In genomic region chr4:138491088-138491487, GRCm38 (mm10) we compare ENCODE assay signal across 11 mouse cellular contexts.
"Had no signal": no experiment of that assay in that cellular context is flagged by ENCODE, and none has a peak within 500 bp of the region (broad histone marks: within the 10 kb centered on the region; RNA-seq: fewer than 3 reads in every experiment).

No protein-coding gene starts in this region.

- H3K27ac ChIP-seq: kidney, embryonic 15.5 days; limb, embryonic 13.5 days; liver, embryonic 14.5 days; midbrain, embryonic 13.5 days; neural tube, embryonic 15.5 days; stomach, postnatal 0 days had no signal

- H3K4me3 ChIP-seq: kidney, embryonic 15.5 days; limb, embryonic 13.5 days; midbrain, embryonic 13.5 days; myocyte; neural tube, embryonic 15.5 days had no signal

- DNase-seq: kidney, adult 2 months; kidney, postnatal 14 days; lung, adult 18-20 months; thymus, postnatal 4 days had no signal
